ENCODE assay signal across 30 mouse cellular contexts in the genomic region with DNA sequence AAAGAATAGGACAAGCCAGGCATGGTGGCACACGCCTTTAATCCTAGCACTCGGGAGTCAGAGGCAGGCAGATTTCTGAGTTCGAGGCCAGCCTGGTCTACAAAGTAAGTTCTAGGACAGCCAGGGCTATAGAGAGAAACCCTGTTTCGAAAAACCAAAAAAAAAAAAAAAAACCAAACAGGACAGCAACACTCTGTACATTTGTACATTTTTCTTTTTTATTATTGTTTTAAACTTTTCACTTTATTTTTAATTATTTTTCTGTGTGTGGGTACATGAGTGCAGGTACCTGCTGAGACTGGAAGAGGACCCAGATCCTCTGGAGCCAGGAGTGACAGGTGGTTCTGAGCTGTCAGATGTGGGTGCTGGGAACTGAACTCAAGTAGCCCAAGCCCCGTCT. TPM values are rescaled to one million over a fixed set of nuclear protein-coding genes. Genes with fewer than 3 reads are reported as not detected.
"Had no signal": no experiment of that assay in that cellular context is flagged by ENCODE, and none has a peak within 500 bp of the region (broad histone marks: within the 10 kb centered on the region; RNA-seq: fewer than 3 reads in every experiment).

No protein-coding gene starts in this region.

- H3K9me3 ChIP-seq: limb, embryonic 10.5 days; limb, embryonic 12.5 days; limb, embryonic 13.5 days; limb, embryonic 15.5 days; liver, embryonic 12.5 days; liver, embryonic 13.5 days; liver, embryonic 15.5 days; lung, embryonic 15.5 days; megakaryocyte, embryonic 14.5 days; midbrain, embryonic 10.5 days; midbrain, embryonic 12.5 days; midbrain, embryonic 13.5 days; midbrain, embryonic 15.5 days had no signal

- H3K4me3 ChIP-seq: left cerebral cortex, adult 2 months; limb, embryonic 10.5 days; limb, embryonic 12.5 days; limb, embryonic 13.5 days; limb, embryonic 15.5 days; liver, embryonic 12.5 days; liver, embryonic 13.5 days; liver, embryonic 15.5 days; lung, embryonic 15.5 days; megakaryocyte, embryonic 14.5 days; midbrain, embryonic 10.5 days; midbrain, embryonic 12.5 days; midbrain, embryonic 13.5 days; midbrain, embryonic 15.5 days; myocyte had no signal

- H3K9ac ChIP-seq: limb, embryonic 12.5 days; limb, embryonic 13.5 days; limb, embryonic 15.5 days; liver, embryonic 12.5 days; liver, embryonic 13.5 days; liver, embryonic 14.5 days; liver, embryonic 15.5 days; liver, postnatal 0 days; lung, embryonic 14.5 days; lung, embryonic 15.5 days; midbrain, embryonic 12.5 days; midbrain, embryonic 13.5 days; midbrain, embryonic 15.5 days had no signal

- H3K27me3 ChIP-seq: limb, embryonic 12.5 days; limb, embryonic 13.5 days; limb, embryonic 15.5 days; liver, embryonic 12.5 days; liver, embryonic 13.5 days; liver, embryonic 15.5 days; lung, embryonic 15.5 days; midbrain, embryonic 12.5 days; midbrain, embryonic 13.5 days; midbrain, embryonic 15.5 days had no signal

- H3K4me2 ChIP-seq: limb, embryonic 12.5 days; limb, embryonic 13.5 days; limb, embryonic 15.5 days; liver, embryonic 11.5 days; liver, embryonic 12.5 days; liver, embryonic 13.5 days; liver, embryonic 15.5 days; lung, embryonic 14.5 days; lung, embryonic 15.5 days; midbrain, embryonic 11.5 days; midbrain, embryonic 12.5 days; midbrain, embryonic 13.5 days; midbrain, embryonic 15.5 days had no signal

- DNase-seq: left cerebral cortex, postnatal 4 days; liver; liver, embryonic 13.5 days; liver, postnatal 0 days; lung, adult 2 months; lung, embryonic 14.5 days; lung, postnatal 10 days; lung, postnatal 14 days; lung, postnatal 36 days; lung, postnatal 4 days; midbrain, embryonic 14.5 days had no signal

- H3K36me3 ChIP-seq: limb, embryonic 10.5 days; limb, embryonic 12.5 days; limb, embryonic 13.5 days; limb, embryonic 15.5 days; liver, embryonic 12.5 days; liver, embryonic 13.5 days; liver, embryonic 15.5 days; lung, embryonic 15.5 days; midbrain, embryonic 10.5 days; midbrain, embryonic 12.5 days; midbrain, embryonic 13.5 days; midbrain, embryonic 15.5 days had no signal

- H3K27ac ChIP-seq: left cerebral cortex, adult 2 months; limb, embryonic 10.5 days; limb, embryonic 12.5 days; limb, embryonic 13.5 days; limb, embryonic 15.5 days; liver, embryonic 12.5 days; liver, embryonic 13.5 days; liver, embryonic 14.5 days; liver, embryonic 15.5 days; lung, embryonic 15.5 days; macrophage; midbrain, embryonic 10.5 days; midbrain, embryonic 12.5 days; midbrain, embryonic 13.5 days; midbrain, embryonic 15.5 days had no signal

- H3K4me1 ChIP-seq: liver, embryonic 12.5 days; liver, embryonic 13.5 days; liver, embryonic 15.5 days; lung, embryonic 15.5 days; midbrain, embryonic 10.5 days; midbrain, embryonic 12.5 days; midbrain, embryonic 13.5 days; midbrain, embryonic 15.5 days had no signal

RNA-seq across cellular contexts. Expression of a gene that starts 24.6 kb away (rescaled TPM):
- total RNA-seq: megakaryocyte-erythroid progenitor cell, adult 5-6 weeks had no signal
